ENCODE assay signal across 31 mouse cellular contexts in the genomic region with DNA sequence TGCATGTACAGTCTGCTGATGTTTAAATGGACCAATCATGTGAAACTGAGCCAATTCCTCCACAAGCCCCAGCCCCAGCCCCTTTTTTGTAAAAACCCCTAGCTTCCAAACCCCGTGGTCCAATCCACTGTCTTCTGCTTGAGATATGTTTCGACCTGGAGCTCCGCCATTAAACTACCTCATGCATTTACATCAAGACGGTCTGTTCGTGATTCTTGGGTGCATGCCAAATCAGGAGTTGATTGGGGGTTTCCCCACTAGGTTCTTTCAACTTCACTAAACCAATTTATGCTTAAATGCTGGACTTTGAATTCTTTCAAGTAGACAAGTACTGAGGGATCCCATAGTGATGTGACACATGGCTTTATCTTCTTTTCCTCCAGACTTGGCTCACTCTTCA.
"Had no signal": no experiment of that assay in that cellular context is flagged by ENCODE, and none has a peak within 500 bp of the region (broad histone marks: within the 10 kb centered on the region; RNA-seq: fewer than 3 reads in every experiment).

No protein-coding gene starts in this region.

- H3K27ac ChIP-seq: limb, embryonic 10.5 days; limb, embryonic 12.5 days; limb, embryonic 13.5 days; limb, embryonic 15.5 days; liver, embryonic 12.5 days; liver, embryonic 13.5 days; liver, embryonic 14.5 days; liver, embryonic 15.5 days; lung, embryonic 15.5 days; macrophage; midbrain, embryonic 12.5 days; midbrain, embryonic 13.5 days; midbrain, embryonic 15.5 days; neural tube, embryonic 12.5 days; neural tube, embryonic 13.5 days had no signal

- DNase-seq: left cerebral cortex, postnatal 4 days; liver; liver, embryonic 13.5 days; liver, postnatal 0 days; lung, adult 18-20 months; lung, adult 2 months; lung, embryonic 14.5 days; lung, postnatal 10 days; lung, postnatal 14 days; lung, postnatal 36 days; lung, postnatal 4 days; midbrain, embryonic 14.5 days had no signal

- H3K4me3 ChIP-seq: limb, embryonic 10.5 days; limb, embryonic 12.5 days; limb, embryonic 13.5 days; limb, embryonic 15.5 days; liver, embryonic 12.5 days; liver, embryonic 13.5 days; liver, embryonic 15.5 days; lung, embryonic 15.5 days; megakaryocyte, embryonic 14.5 days; midbrain, embryonic 12.5 days; midbrain, embryonic 13.5 days; midbrain, embryonic 15.5 days; myocyte; neural tube, embryonic 12.5 days; neural tube, embryonic 13.5 days had no signal

- ATAC-seq: liver, embryonic 12.5 days; liver, postnatal 0 days; lung, postnatal 0 days; midbrain, embryonic 13.5 days; midbrain, embryonic 15.5 days; midbrain, embryonic 16.5 days had no signal

- H3K4me2 ChIP-seq: limb, embryonic 12.5 days; limb, embryonic 13.5 days; limb, embryonic 15.5 days; liver, embryonic 11.5 days; liver, embryonic 12.5 days; liver, embryonic 13.5 days; liver, embryonic 15.5 days; lung, embryonic 14.5 days; lung, embryonic 15.5 days; midbrain, embryonic 12.5 days; midbrain, embryonic 13.5 days; midbrain, embryonic 15.5 days; neural tube, embryonic 12.5 days; neural tube, embryonic 13.5 days had no signal

- H3K9ac ChIP-seq: limb, embryonic 12.5 days; limb, embryonic 13.5 days; limb, embryonic 15.5 days; liver, embryonic 12.5 days; liver, embryonic 13.5 days; liver, embryonic 14.5 days; liver, embryonic 15.5 days; liver, postnatal 0 days; lung, embryonic 14.5 days; lung, embryonic 15.5 days; midbrain, embryonic 12.5 days; midbrain, embryonic 13.5 days; midbrain, embryonic 15.5 days; neural tube, embryonic 12.5 days; neural tube, embryonic 13.5 days had no signal

- H3K9me3 ChIP-seq: limb, embryonic 10.5 days; limb, embryonic 15.5 days; liver, embryonic 15.5 days; lung, embryonic 15.5 days; midbrain, embryonic 12.5 days; midbrain, embryonic 13.5 days; midbrain, embryonic 15.5 days; neural tube, embryonic 12.5 days; neural tube, embryonic 13.5 days had no signal

- H3K36me3 ChIP-seq: limb, embryonic 10.5 days; limb, embryonic 12.5 days; limb, embryonic 13.5 days; limb, embryonic 15.5 days; liver, embryonic 12.5 days; liver, embryonic 13.5 days; liver, embryonic 15.5 days; lung, embryonic 15.5 days; midbrain, embryonic 12.5 days; midbrain, embryonic 13.5 days; midbrain, embryonic 15.5 days; neural tube, embryonic 12.5 days; neural tube, embryonic 13.5 days had no signal

- H3K27me3 ChIP-seq: limb, embryonic 13.5 days; limb, embryonic 15.5 days; liver, embryonic 13.5 days; liver, embryonic 15.5 days; lung, embryonic 15.5 days; midbrain, embryonic 12.5 days; midbrain, embryonic 13.5 days; midbrain, embryonic 15.5 days; neural tube, embryonic 12.5 days; neural tube, embryonic 13.5 days had no signal
